Mouse (Mus musculus): ENCODE data around the gene Tmem167b.

GRCm38 (mm10) chr3:108554111-108554561 is 8.1 kb downstream of the Tmem167b start:
- TF ChIP-seq TAL1 (conservative IDR thresholded peaks at IDR 0.05; ENCODE audit: low read depth, low read length) (no peak), GATA1 (IDR thresholded peaks at IDR 0.05; ENCODE audit: borderline replicate concordance, low read length) (no peak), CTCF (IDR thresholded peaks at IDR 0.05; ENCODE audit: low read depth, low read length) (no peak), POLR2AphosphoS5 (IDR thresholded peaks at IDR 0.05; ENCODE audit: insufficient replicate concordance, low read depth, low read length) (no peak)
